Mouse (Mus musculus): ENCODE measurements around the gene Hcar2. TPM values are rescaled to one million over a fixed set of nuclear protein-coding genes. Genes with fewer than 3 reads are reported as not detected.

Gene Hcar2
- total RNA-seq, 1 experiment from 2014 or later, result 3.6 TPM

Other genes starting within 250 kb of the Hcar2 start
- 80.8 and 105 TPM in 2 replicates for gene Clip1, start 180.9 kb downstream of the Hcar2 start, total RNA-seq (2017)
- gene Zcchc8, start 144.4 kb downstream of the Hcar2 start, total RNA-seq (2017), result 79.9 and 124 TPM in 2 replicates
- gene Rsrc2, start 116.1 kb downstream of the Hcar2 start, total RNA-seq (2017), result 308 and 310 TPM in 2 replicates
- 44.2 and 59.1 TPM in 2 replicates for gene Kntc1, start 115.8 kb downstream of the Hcar2 start, total RNA-seq (2017)
- gene Hcar1, start 14.5 kb upstream of the Hcar2 start, total RNA-seq (2017), result not detected in 2 replicates
- 83.5 and 117 TPM in 2 replicates for gene Denr, start 41.7 kb upstream of the Hcar2 start, total RNA-seq (2017)
- gene Gm43518, start 61.9 kb upstream of the Hcar2 start, total RNA-seq (2017), result 0.63 and 2.7 TPM in 2 replicates
- 1.4 and 3.6 TPM in 2 replicates for gene Ccdc62, start 65.2 kb upstream of the Hcar2 start, total RNA-seq (2017)
- 13.0 and 13.6 TPM in 2 replicates for gene Hip1r, start 108.1 kb upstream of the Hcar2 start, total RNA-seq (2017)
- gene Vps37b, start 166.8 kb upstream of the Hcar2 start, total RNA-seq (2017), result 21.4 and 21.9 TPM in 2 replicates
- 0.87 and 2.9 TPM in 2 replicates for gene Abcb9, start 230.3 kb upstream of the Hcar2 start, total RNA-seq (2017)
- 8.5 and 10.6 TPM in 2 replicates for gene Ogfod2, start 246.8 kb upstream of the Hcar2 start, total RNA-seq (2017)

All from common myeloid progenitor, adult 5-6 weeks (primary cell).